Mouse (Mus musculus) brain, adult 2 months (tissue): Measurements from ENCODE around the gene Dlx3.

ENCODE experiments used
- DNase-seq: peaks from one replicate; pipeline ENCODE4 v3.0.0; 2011; ENCODE audit warnings: low read depth, low spot score

The Dlx3 gene

DNA sequence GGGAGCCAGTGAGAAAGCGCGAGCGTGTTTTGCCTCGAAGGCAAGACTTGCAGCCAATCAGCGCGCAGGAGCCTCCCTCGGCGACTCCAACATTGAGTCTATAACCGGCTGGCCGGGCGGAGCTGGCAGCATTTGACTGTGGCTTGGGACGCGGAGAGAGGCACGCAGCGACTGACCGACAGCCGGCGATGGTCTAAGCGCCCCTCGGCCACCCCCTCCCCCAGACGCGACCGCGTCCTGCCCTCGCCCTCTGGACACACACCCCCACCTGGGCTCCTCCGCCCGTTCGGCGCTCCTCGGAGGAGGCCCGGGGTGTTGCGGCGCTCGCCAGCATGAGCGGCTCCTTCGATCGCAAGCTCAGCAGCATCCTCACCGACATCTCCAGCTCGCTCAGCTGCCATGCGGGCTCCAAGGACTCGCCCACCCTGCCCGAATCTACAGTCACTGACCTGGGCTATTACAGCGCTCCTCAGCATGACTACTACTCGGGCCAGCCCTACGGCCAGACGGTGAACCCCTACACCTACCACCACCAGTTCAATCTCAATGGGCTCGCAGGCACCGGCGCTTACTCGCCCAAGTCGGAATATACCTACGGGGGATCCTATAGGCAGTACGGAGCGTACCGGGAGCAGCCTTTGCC, at the start of gene Dlx3:
Gene Dlx3 (plus strand): TSS at position 130 of the 643 bp plus-strand sequence.
- no peak for DNase-seq

DNA sequence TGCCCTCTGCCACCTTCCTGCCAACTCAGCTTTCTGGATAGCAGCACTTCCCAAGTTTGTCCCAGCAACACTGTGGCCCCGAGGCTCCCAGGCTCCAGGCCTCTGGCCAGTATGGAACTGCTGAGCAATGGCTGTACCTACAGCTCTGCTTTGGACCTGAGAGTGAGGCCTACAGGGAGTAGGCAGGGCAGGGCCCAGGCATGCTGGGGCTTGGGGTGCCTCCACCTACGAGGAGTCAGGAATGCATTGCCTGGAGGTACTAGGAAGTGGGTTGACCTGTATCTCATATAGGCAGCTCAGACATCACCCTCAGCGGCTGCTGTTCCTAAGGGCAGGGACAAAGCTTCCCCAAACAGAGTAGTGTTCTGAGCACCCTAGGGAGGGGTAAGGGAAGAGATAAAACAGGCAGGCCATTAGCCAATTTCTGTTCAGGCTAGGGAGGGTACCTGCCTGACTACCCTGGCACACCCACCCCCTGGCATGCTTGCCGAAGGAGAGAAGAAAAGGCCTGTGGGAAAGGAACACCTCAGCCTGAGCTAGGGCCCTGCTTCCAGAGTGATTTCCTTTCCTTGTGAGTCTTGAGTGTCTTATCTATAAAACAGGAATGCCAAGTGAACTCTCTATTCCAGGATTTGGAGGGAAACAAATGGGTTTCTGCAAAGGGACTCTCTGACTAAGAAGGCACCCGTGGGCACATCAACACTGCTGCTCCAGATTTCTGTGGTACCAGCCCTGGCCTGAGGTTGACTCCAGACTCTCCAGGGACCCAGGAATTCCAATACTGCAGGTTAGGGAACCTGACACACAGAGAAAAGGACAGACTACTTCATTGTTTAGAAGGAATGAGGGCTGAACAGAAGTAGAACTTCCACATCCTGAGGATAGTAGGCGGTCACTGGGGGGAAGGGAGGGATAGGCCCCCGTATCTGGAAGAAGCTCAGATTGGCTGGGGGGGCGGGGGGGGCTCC, 49.5 kb upstream of the Dlx3 start:
- no peak for DNase-seq

DNA sequence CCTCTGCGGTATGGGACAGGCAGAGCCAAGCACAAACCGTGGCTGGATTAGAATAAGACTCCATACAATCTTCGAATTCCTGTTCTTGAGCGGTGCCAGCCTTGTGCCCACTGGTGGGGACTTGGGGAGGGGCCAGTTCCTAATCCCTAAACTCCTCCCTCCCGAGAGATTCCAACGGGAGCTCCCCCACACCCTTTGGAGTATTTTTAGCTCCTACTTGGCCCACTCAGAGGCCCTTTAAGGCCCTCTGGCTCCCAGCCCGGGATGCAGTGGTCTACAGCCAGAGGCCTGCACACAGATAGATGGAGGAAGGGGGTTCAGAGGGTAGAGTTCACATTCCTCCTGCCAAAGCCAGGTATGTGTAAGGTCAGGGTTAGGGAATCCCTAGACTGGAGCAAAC, 48.7 kb upstream of the Dlx3 start:
- no peak for DNase-seq

DNA sequence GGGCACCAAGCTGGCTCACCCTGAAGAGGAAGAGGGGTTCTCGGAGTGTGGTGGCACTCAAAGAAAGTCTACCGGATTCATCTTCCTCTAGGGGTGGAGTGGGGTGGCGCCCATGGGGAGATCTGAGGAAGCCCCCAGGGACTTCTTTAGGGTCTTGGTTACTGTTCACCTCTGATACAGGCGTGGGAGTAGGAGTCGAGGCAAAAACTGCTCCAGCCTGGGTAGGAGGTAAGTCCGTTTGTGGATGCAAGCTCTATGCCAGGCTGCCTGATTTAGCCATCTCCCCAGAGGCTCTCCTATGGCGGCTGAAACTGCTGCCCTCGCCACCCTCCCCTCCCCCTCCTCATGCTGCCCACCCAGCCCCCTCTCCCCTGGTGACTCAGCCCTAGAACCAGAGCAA, 47.8 kb upstream of the Dlx3 start:
- no peak for DNase-seq

DNA sequence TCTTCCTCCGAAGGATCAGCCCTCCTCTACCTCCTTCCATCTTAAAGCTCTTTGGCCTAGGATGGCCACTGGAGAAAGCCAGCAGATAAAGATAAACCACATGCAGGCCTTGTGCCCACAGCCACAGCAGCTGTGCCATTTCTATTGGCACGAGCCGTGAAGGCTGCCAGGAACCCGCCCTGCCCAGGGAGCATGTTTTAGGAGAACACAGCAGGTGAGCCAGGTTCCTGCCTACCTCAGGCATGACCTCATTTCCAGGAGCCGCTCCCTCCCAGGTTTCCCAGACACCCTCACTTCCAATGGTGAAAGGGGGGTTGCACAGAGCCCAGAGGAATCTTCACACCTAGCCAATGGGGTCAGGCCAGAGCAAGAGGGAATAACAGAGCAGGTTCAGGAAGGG, 47.1 kb upstream of the Dlx3 start:
- peak; percentile 86 for DNase-seq

DNA sequence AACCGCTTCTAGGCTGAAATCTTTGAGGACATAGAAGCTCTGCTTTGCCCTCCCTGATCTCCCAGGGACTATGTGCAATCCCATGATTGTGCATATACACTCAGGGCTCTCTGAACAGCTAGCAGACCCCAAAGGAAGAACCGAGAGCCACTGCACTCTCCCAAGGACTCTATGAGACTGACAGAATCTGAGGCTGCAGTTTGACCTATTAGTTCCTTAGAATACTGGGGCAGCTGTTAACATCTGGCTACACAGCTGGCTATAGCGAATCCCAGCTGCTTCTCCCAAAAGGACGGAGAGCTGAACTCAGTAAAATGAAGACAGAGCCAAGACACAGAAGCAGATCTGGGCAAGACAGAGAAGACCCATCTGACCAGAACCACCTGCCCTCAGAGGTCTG, 46.1 kb upstream of the Dlx3 start:
- no peak for DNase-seq

DNA sequence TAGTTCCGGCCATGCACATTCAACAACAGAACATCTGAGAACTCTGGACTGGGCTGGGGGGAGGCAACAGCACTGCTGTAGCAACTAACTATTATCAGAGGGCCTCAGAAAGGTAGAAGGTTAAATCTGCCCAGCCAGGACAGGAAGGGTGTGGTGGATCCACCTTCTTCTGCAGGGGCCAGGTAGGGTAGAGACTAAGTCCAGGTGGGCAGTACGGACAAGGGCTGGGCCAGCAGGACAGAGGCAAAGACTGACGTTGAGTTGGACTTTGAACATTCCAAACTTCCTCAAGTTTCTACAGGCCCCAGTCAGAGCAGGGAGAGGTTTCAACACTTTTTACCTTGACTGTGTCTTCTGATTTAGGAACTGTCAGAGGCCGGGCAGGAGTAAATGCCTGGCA, 45.2 kb upstream of the Dlx3 start:
- no peak for DNase-seq

DNA sequence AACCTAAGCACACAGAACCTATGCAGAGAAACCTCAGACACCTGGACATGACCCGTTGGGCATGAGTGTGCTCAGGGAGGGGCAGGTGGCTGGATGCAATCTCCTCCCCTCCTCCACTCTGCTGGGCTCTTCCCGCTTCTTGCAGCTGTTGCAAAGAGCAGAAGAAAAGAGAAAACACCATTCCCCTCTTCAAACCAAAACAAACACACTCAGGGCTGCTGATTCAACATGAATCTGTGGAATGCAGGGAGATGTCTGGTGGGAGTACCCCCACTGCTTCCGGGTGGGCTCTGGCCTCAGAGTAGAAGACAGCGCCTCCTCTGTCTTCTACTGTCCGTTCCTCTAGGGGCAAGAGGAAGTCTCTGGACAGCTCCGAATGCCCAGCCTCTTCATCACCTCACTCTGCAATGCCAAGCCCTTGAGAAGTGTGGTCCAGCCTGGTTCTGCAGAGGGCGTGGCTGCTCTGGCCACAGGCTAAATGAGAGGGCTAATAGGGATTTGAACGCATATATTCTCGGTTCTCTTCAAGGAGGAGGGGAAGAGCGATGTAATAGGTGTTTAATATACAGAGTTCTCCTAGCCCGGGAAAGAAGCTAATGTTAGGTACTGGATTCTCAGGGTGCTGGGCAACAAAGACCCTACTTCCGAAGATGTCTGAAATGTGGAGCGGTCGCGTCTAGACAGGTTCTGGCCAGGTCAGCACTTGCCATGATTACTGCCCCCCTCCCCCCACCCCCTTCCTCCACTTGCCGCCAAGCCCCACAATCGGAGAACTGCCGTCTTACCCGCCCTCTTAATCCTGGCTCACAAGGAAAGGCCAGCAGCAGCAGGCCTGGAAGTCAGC, 44.5 kb upstream of the Dlx3 start:
- DNase-seq = peak; percentile 40

DNA sequence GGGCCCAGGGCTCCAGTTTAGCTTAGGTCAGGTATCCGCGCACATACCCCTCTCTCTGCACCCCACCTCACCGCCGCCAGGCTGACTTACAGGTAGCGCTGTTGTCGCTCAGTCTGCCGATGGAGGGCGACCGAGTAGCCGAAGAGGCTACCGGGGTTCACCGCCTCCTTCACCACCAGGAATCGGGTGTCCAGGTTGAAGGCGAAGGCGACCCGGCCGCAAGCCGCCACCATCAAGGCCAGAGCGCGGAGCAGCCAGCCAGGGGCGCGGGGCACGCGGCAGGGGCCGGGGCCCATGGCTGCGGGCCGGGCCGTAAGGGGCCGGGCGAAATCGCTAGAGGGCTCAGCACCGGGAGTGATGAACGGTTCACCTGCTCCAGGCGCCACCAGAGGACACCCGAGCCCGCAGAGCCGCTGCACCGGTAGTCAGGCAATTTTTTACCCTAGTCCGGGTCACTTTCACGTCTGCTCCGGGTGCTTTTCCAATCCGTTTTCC, 43.8 kb upstream of the Dlx3 start:
- peak; percentile 88 for DNase-seq

DNA sequence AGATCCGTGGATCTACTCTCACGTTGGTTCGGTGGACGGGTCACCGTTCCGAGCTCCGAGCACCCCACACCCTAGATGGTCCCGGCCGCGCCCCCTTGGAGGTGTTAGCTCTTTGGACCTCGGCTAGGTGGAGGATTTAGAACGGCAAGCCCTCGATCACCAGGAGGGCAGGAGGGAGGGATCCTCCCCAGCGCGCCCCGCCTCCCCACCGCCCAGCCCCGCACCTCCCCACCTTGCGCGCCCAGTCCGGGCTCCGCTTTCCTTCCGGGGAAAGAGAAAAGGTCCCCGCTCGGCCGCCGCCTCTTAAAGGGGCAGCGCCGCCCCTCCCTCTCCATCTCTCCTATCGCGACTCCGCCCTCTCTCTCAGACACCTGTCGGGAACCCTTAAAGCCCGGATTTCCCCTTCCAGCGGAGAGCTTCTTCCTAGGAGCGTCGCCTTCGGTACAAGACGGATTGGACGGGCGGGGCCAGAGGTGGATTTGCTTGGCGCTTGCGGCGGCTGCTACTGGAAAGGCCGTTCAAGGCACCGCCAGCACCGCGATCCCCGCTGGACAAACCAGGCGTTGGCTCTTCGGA, 43.3 kb upstream of the Dlx3 start, which contains the start of gene Itga3:
Gene Itga3 (minus strand): TSS at position 266 of the 576 bp plus-strand sequence.
- DNase-seq = peak; percentile 90

DNA sequence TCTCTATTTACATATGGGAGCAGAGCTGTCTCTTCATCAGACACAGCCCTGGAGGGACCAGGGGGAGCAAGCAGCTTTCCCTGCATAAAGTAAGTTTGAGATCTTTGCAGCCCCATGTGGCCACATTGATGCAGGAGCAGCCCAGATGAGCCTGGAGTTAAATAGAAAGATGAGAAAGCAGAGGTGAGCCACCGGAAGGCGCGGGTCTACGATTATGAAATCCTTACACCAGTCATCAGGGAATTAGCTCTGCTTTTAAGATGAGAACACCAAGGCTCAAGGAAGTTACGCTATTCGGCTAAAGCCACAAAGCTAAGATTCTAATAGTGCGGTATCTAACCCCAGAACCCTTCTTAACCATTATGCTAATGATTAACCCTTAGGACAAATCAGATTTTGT, 42.0 kb upstream of the Dlx3 start:
- DNase-seq = peak; percentile 11

DNA sequence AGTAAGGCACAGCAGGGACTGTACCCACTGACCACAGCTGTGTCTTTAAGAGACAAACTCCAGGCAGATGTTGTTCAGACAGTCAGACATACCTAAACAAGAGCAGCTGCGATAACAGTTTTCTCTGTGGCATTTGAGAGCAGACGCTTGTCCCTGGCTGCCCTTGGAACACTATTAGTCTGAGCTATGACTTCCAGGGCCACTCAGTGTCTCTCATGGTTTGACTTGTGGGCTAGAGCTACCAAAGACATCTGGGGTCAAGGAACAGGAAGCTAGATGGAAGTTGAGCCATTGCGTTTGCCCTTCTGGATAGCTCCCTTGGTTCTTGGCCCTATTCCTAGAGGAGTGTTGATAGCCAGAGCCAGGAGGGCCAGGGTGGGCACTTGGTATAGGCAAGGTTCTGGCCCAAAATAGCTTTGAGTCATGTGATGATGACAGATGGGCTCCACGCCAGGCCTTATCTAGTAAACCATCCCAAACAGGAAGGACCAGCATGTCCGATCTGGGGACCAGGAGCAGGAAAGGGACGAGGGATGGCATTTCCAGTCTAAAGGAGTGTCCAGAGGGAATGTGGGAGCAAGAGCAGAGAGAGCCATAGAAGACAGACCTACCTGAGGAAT, 40.6 kb upstream of the Dlx3 start:
- no peak for DNase-seq

DNA sequence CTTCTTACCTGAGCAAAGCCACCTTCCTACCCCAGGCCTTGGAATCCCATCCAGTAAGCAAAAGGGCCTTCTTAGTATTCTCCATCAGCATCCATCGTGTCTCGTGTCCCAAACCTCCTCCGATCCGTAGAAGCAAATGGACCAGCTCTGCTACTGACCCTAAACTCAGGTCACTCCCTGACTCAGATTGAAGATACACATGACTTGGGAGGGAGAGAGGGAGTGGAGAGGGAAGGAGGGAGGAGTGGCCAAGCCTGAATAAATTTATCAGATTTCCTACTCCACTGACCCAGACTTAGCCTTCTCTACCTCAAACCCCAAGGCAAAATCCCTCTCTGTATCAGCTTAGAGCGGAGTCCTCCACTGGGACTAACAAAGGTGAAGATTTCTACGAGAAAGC, 39.1 kb upstream of the Dlx3 start:
- no peak for DNase-seq

DNA sequence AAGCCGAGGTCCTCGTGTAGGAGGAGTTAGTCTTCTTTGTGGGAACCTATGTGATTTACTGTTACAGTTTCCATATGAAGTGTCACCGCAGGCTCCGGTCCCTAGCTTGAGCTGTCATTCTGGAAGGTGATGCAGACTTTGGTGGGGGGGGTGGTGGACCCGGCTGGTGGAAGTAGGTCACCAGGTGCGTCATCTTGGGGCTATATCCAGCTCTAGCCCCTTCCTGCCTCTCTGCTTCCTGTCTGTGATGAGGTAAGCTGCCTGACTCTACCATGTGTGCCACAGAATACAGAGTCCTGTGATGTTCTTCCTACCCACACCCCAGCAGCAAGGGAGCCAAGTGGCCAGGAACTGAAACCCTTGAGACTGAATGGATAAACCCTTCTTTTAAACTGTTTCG, 37.0 kb upstream of the Dlx3 start:
- DNase-seq = no peak

DNA sequence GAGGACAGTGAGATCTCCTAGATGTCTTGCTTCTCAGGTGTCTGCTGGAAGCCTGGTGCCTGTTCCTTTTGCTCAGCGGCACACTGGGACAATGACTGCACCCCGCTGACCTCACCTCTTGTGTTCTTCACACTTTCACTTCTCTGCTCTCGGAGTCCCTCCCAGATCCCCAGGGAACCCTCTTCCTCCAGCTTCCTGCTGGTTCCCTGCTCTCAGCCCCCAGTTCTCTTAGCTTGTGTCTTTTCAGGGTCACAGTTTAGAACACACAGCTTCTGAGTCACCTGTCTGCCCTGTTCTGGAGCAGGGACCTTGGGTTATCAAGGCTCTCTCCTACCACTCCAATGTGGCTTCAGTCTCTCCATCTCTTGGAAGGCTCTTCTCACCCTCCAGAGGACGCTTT, 35.7 kb upstream of the Dlx3 start:
- no peak for DNase-seq

DNA sequence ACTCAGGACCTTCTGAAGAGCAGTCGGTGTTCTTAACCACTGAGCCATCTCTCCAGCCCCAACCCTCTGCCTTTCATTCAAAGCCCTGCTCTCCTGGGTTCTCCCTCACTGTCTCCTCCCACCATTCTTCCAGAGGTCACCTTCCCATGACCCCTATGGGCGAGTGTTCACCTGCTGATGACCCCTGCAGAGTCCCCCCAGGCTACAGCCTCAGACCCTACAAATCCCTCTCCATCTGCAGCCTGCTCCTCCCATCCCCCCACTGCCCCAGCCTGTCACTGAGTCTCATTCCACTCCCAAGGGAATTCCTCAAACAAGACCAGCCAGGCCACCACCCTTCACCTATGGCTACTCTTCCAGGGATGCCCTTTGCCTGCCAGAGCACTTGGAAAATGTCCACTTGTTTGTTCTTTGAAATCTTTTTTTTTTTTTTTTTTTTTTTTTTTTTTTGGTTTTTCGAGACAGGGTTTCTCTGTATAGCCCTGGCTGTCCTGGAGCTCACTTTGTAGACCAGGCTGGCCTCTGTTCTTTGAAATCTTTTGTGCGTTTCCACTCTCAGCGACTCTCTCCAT, 35.0 kb upstream of the Dlx3 start:
- DNase-seq = no peak

DNA sequence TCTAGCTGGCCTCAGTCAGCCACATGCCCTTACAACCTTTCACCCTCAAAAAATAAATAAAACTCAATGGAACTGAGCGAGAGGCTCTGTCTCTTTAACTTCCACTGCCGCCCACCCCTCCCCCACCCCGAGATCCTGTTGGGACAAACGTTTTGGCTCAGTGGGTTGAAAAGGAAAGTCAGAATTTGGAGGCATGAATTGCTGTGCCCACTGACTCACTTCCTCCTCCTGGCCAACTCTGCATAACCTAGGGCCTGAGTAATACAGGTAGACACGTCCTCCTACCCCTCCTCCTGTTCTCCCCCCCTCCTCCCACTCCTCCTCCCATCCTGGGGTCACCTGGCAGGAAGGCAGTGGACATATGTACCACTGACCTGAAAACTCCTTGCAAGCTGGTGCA, 34.2 kb upstream of the Dlx3 start:
- no peak for DNase-seq

DNA sequence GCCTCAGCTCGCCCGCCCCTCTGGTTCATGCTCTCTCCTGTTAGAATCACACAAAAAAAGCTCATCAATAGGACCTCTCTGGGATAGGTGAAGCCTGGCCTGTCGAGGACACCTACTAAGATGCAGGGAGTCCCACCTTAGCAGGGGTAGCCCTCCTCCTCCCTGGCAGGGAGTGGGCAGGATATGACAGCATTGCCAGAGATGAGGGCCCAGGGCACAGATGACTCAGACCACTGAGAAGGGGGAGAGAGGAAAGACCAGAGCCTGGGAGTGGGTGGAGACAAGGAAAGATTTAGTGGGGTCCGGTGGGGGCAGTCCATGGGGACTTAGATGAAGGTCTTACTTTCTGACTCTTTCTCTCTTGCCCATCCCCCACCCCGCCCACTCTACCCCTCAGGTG, 33.7 kb upstream of the Dlx3 start:
- no peak for DNase-seq

DNA sequence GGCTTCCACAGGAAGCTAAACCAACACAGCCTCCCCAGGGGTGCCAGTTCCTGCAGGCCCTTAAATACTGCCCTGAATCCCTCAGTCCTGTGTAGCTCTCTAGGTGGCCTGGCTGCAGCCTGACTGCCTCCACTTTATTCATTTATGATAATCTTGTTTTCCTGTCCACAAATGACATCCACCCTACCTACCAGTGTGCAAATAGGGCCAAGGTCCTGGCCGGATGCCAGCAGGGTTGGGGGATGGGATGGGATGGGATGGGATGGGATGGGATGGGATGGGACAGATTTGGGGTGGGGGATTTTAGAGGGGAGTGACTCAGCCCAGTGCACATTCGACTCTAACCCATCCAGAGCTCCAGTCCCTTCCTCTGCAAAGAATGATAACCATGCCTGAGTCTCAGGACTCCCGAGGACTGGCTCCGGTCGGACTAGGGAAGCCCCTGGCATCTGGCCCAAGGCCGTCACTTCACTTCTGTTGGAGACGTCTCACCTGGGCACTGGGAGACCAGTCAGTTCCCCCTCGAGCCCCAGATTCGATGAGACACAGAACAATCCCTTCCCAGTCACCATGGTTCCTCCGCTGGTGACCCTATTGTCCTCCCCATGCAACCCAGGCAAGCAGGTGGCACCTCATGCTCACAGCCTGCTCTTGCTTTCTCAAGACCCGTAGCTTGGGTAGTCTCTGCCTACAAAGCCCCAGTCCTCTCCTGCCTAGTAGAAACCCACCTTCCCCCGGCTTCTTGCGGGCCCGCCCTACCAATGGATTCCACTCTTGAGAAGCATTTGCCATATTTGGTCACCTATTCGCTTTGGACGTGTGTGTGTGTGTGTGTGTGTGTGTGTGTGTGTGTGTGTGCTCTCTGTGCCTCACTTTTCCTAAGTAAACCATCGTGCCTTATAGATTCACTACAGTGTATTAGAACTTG, 32.4 kb upstream of the Dlx3 start:
- DNase-seq = no peak

DNA sequence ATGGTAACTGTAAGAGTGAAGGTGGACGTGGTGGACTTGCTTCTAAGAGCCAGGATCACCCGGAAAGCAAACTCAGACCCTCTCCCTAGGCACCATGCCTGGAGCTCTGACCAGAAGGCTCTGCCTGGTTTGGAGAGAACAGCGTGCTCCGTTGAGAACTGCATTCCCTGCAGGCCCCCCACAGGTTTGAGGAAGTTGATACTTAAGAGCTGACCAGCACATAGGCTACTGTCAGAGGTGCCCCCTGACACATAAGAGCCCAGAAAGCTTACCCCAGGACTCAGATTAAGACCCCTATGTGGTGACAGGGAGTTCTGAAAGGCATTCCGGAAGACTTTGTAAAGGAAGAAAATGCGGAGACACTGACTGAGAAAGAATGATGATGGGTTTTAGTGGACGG, 31.6 kb upstream of the Dlx3 start:
- no peak for DNase-seq
